Mouse (Mus musculus): ENCODE results near the gene Tmem176b.

GRCm38 (mm10) chr6:48803406-48804051 is 37.8 kb downstream of the Tmem176b start:
- TF ChIP-seq CTCF (IDR thresholded peaks at IDR 0.05; ENCODE audit: borderline replicate concordance, extremely low read depth, insufficient read depth, insufficient read length) = no peak
- TF ChIP-seq POLR2A (IDR thresholded peaks at IDR 0.05; ENCODE audit: borderline replicate concordance, extremely low read depth, insufficient read depth, insufficient read length, poor library complexity, severe bottlenecking) = no peak

Measured in brain, embryonic 14.5 days (tissue).